Mouse (Mus musculus): ENCODE results near the gene Ccdc103. TPM values are rescaled to one million over a fixed set of nuclear protein-coding genes. Genes with fewer than 3 reads are reported as not detected.

The Ccdc103 gene
- 0.26 and 0.36 TPM in 2 replicates for polyA plus RNA-seq (2012)

- peaks cover 39% of the 10 kb centered on the region for H3K36me3 ChIP-seq (ENCODE audit: control insufficient read depth)
- H3K4me1 ChIP-seq (ENCODE audit: control insufficient read depth): peaks cover 62% of the 10 kb centered on the region
- no peaks in the 10 kb centered on the region for H3K9me3 ChIP-seq (ENCODE audit: control insufficient read depth, low read length)
- peak within 1 kb of the TSS; percentile 88 for H3K4me3 ChIP-seq (replicated peaks)
- H3K27me3 ChIP-seq (ENCODE audit: control insufficient read depth): peaks cover 18% of the 10 kb centered on the region
- TF ChIP-seq GATA1 (IDR thresholded peaks at IDR 0.05; ENCODE audit: low read length) (peak; percentile 91), TAL1 (IDR thresholded peaks at IDR 0.05; ENCODE audit: low read length) (no peak)
Observed at GRCm38 (mm10) chr11:102880585-102881313, at the start of gene Ccdc103, which contains the start of gene Eftud2. Ccdc103 (plus strand) TSS chr11:102881204. Eftud2 (minus strand) TSS chr11:102880985.

GRCm38 (mm10) chr11:102832700-102833297 is 48.2 kb upstream of the Ccdc103 start:
- Histone ChIP-seq H3K4me3 (replicated peaks) (no peak overlapping the region), H3K27me3 (ENCODE audit: control insufficient read depth) (peaks cover 12% of the 10 kb centered on the region; the same call in 1 of the 2 replicates), H3K9me3 (ENCODE audit: control insufficient read depth, low read length) (no peaks in the 10 kb centered on the region), H3K4me1 (ENCODE audit: control insufficient read depth) (no peaks in the 10 kb centered on the region), H3K36me3 (ENCODE audit: control insufficient read depth) (peaks cover 15% of the 10 kb centered on the region)
- TF ChIP-seq GATA1 (IDR thresholded peaks at IDR 0.05; ENCODE audit: low read length): no peak
- no peak for TF ChIP-seq TAL1 (IDR thresholded peaks at IDR 0.05; ENCODE audit: low read length)

GRCm38 (mm10) chr11:102834219-102834618 is 46.8 kb upstream of the Ccdc103 start:
- H3K27me3 ChIP-seq (ENCODE audit: control insufficient read depth): peaks cover 12% of the 10 kb centered on the region; the same call in 1 of the 2 replicates
- H3K9me3 ChIP-seq (ENCODE audit: control insufficient read depth, low read length): no peaks in the 10 kb centered on the region
- no peaks in the 10 kb centered on the region for H3K4me1 ChIP-seq (ENCODE audit: control insufficient read depth)

GRCm38 (mm10) chr11:102835549-102835948 is 45.5 kb upstream of the Ccdc103 start, which contains the start of gene Higd1b:
Higd1b (plus strand) TSS chr11:102835849.
- no peaks in the 10 kb centered on the region for H3K9me3 ChIP-seq (ENCODE audit: control insufficient read depth, low read length)
- no peak within 1 kb of the TSS for H3K4me3 ChIP-seq (replicated peaks)
- TF ChIP-seq TAL1 (IDR thresholded peaks at IDR 0.05; ENCODE audit: low read length) (no peak), GATA1 (IDR thresholded peaks at IDR 0.05; ENCODE audit: low read length) (no peak)
- peaks cover 12% of the 10 kb centered on the region; the same call in 1 of the 2 replicates for H3K27me3 ChIP-seq (ENCODE audit: control insufficient read depth)
- H3K4me1 ChIP-seq (ENCODE audit: control insufficient read depth): no peaks in the 10 kb centered on the region
- H3K36me3 ChIP-seq (ENCODE audit: control insufficient read depth): peaks cover 42% of the 10 kb centered on the region

More at GRCm38 (mm10) chr11:102834219-102834618, 46.8 kb upstream of the Ccdc103 start:
- Histone ChIP-seq H3K4me3 (replicated peaks) (no peak overlapping the region), H3K36me3 (ENCODE audit: control insufficient read depth) (peaks cover 29% of the 10 kb centered on the region)
- no peak for TF ChIP-seq TAL1 (IDR thresholded peaks at IDR 0.05; ENCODE audit: low read length)
- no peak for TF ChIP-seq GATA1 (IDR thresholded peaks at IDR 0.05; ENCODE audit: low read length)

- peaks cover 7% of the 10 kb centered on the region; the same call in 1 of the 2 replicates for H3K27me3 ChIP-seq (ENCODE audit: control insufficient read depth)
- TF ChIP-seq GATA1 (IDR thresholded peaks at IDR 0.05; ENCODE audit: low read length): no peak
- TF ChIP-seq TAL1 (IDR thresholded peaks at IDR 0.05; ENCODE audit: low read length): no peak
- H3K4me3 ChIP-seq (replicated peaks): no peak overlapping the region
- no peaks in the 10 kb centered on the region for H3K9me3 ChIP-seq (ENCODE audit: control insufficient read depth, low read length)
- H3K36me3 ChIP-seq (ENCODE audit: control insufficient read depth): peaks cover 48% of the 10 kb centered on the region
- no peaks in the 10 kb centered on the region for H3K4me1 ChIP-seq (ENCODE audit: control insufficient read depth)
Observed at GRCm38 (mm10) chr11:102836146-102836545, 44.9 kb upstream of the Ccdc103 start.

- Histone ChIP-seq H3K4me3 (replicated peaks) (no peak overlapping the region), H3K9me3 (ENCODE audit: control insufficient read depth, low read length) (no peaks in the 10 kb centered on the region), H3K27me3 (ENCODE audit: control insufficient read depth) (peaks cover 6% of the 10 kb centered on the region; the same call in 1 of the 2 replicates), H3K4me1 (ENCODE audit: control insufficient read depth) (no peaks in the 10 kb centered on the region), H3K36me3 (ENCODE audit: control insufficient read depth) (peaks cover 60% of the 10 kb centered on the region)
- TF ChIP-seq TAL1 (IDR thresholded peaks at IDR 0.05; ENCODE audit: low read length) (no peak), GATA1 (IDR thresholded peaks at IDR 0.05; ENCODE audit: low read length) (no peak)
Observed at GRCm38 (mm10) chr11:102837385-102837784, 43.6 kb upstream of the Ccdc103 start.

- no peaks in the 10 kb centered on the region for H3K9me3 ChIP-seq (ENCODE audit: control insufficient read depth, low read length)
- peaks cover under 1% of the 10 kb centered on the region; the same call in 1 of the 2 replicates for H3K27me3 ChIP-seq (ENCODE audit: control insufficient read depth)
- H3K4me3 ChIP-seq (replicated peaks): no peak overlapping the region
- peaks cover 67% of the 10 kb centered on the region for H3K36me3 ChIP-seq (ENCODE audit: control insufficient read depth)
- H3K4me1 ChIP-seq (ENCODE audit: control insufficient read depth): no peaks in the 10 kb centered on the region
- TF ChIP-seq TAL1 (IDR thresholded peaks at IDR 0.05; ENCODE audit: low read length) (no peak), GATA1 (IDR thresholded peaks at IDR 0.05; ENCODE audit: low read length) (no peak)
Observed at GRCm38 (mm10) chr11:102838126-102838525, 42.9 kb upstream of the Ccdc103 start.

GRCm38 (mm10) chr11:102838616-102839150 is 42.3 kb upstream of the Ccdc103 start:
- H3K27me3 ChIP-seq (ENCODE audit: control insufficient read depth): no peaks in the 10 kb centered on the region
- no peaks in the 10 kb centered on the region for H3K9me3 ChIP-seq (ENCODE audit: control insufficient read depth, low read length)
- H3K36me3 ChIP-seq (ENCODE audit: control insufficient read depth): peaks cover 73% of the 10 kb centered on the region
- no peak overlapping the region for H3K4me3 ChIP-seq (replicated peaks)
- no peaks in the 10 kb centered on the region for H3K4me1 ChIP-seq (ENCODE audit: control insufficient read depth)
- no peak for TF ChIP-seq GATA1 (IDR thresholded peaks at IDR 0.05; ENCODE audit: low read length)
- TF ChIP-seq TAL1 (IDR thresholded peaks at IDR 0.05; ENCODE audit: low read length): no peak

- Histone ChIP-seq H3K27me3 (ENCODE audit: control insufficient read depth) (no peaks in the 10 kb centered on the region), H3K4me3 (replicated peaks) (no peak overlapping the region), H3K4me1 (ENCODE audit: control insufficient read depth) (no peaks in the 10 kb centered on the region), H3K9me3 (ENCODE audit: control insufficient read depth, low read length) (no peaks in the 10 kb centered on the region), H3K36me3 (ENCODE audit: control insufficient read depth) (peaks cover 100% of the 10 kb centered on the region)
- TF ChIP-seq TAL1 (IDR thresholded peaks at IDR 0.05; ENCODE audit: low read length) (no peak), GATA1 (IDR thresholded peaks at IDR 0.05; ENCODE audit: low read length) (no peak)
Observed at GRCm38 (mm10) chr11:102845926-102846325, 35.1 kb upstream of the Ccdc103 start.
